Mouse (Mus musculus): Measurements from ENCODE around the gene 4931422A03Rik. TPM values are rescaled to one million over a fixed set of nuclear protein-coding genes. Genes with fewer than 3 reads are reported as not detected.
"Not testable (repeated sequence)": the region's sequence is repeated elsewhere in the genome, so short reads cannot be mapped to it uniquely, and the experiment has no call there.

4931422A03Rik gene
- polyA plus RNA-seq, 3 experiments from 2014 or later = 0.52 to 1.2 (median 0.78) TPM

DNA sequence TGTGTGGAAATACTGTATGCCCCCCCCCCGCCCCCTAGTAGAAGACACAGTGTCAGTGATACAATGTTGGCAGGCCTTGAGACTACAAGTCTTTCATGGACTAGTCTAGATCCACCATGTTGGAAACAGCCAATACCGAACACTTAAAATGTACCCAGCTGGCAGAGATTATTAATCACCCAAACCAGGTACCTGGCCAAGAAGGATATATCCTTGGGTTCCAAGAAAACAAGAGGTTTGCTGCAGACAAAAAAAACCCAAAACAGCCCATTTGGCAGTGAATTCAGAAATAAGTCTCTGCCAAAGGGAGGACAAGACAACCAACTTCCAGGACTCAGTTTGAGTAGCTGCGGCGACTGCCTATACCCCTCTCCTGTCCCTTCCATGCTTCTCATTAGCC is 3.5 kb downstream of the 4931422A03Rik start:
- ATAC-seq = no peak

DNA sequence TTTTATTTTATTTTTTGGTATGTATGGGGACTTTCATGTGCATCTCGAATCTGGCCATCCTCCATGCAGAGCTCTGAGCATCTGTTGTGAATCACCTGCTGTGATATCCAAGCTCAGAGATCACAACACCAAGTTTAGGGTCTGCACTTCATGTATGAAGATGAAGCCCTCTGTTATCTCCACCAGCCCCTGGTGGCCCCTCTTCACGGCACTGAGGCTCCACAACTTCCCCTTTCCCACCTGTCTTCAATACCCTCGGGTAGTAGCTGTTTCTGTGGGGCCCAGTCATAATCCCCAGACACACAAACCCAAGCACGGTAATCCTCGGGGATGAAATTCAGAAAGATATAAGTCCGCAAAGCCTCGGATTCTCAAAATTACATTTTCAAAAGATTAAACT is 5.1 kb downstream of the 4931422A03Rik start:
- ATAC-seq = no peak

DNA sequence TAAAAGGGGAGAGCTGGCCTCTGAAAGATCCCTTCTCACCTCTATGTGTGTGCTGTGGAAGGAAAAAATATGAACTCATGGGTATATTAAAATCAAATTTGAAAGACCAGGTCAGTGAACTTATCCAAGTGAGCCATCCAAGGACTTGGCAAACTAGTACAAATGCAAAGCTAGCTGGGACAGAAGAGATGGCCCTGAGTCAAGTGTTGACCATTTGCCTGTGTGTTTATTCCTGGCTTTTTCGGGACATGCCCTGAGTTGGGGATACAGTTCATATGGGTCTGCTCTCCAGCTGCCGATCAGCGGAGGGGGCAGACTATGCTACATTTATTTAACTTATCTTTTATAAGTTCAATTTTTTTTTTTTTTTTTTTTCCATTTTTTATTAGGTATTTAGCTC is 19.3 kb downstream of the 4931422A03Rik start:
- not testable (repeated sequence) for ATAC-seq

DNA sequence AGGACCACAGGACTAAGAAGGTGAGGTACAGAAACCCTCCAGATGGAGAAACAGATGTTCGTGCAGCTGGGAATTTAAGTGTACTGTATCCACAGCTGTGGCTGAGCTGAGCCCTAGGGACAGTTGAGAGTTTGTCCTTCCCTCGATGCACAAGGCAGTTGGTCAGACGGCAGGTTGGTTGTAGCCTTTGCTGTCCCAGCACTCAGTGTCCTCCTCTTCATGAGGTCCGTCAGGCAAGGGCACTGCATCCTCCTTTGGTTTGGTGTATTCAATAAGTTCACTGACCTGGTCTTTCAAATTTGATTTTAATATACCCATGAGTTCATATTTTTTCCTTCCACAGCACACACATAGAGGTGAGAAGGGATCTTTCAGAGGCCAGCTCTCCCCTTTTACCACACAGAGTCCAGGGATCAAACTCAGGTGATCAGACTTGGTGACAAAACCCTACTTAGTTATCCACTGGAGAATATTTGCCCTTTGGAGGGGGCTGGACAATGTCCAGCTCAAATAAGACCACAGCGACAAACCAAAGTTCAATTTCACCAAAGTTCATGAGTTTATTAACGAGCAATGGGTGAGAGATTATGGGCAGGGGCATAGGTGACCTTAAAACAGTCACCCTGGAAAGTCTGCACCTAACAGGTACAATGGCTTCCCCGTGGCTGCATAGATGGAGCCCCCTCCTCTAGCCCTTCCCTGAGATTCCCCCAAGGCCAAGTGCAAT is 20.2 kb downstream of the 4931422A03Rik start:
- no peak for ATAC-seq

DNA sequence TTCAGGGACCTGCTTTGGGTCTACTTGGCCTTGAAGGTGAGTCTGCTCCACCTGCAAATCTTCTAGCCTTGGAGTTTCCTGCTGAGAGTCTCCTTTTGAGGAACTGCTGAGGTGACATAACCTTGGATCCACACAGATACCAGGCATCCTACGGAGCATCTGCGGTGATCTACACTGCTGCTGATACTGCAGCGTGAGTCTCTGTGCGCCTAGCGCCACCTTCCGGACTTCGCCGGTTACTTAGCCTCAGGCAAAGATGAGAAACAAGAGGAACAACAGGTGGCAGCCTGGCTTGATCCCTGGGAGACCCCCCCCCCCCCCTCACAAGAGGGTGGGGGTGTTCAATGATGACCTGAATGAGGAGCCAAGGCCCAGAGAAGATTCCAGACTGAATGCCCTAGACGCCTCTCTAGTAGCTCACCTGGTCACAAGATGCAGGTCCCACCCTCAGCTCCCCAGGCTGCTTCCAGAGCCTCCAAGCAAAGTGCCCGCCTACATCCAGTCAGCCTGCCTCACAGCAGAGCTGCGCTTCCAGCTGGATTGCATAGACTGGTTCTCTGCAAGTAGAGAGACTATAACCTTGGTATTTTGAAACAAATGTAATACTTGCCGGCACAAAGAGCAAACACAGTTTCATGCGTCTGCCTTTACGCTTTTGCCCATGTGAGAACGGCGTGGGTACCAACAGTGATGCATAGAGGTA is 25.3 kb downstream of the 4931422A03Rik start:
- no peak for ATAC-seq

DNA sequence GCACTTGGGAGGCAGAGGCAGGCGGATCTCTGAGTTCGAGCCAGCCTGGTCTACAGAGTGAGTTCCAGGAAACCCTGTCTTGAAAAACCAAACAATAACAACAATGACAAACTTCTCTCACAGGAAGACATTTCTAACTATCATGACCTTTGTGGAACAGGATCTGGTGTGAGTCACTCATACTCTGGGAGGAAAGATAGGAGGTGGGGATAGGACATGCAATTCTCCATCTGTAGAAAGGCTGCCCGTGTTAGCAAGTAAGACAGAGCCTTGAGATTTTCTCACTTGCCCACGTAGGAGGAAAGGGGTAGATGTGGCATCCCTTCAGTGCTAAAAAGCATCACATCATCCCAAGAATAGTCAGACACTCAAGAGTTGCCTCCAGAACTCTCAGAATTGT is 26.3 kb downstream of the 4931422A03Rik start:
- no peak for ATAC-seq

DNA sequence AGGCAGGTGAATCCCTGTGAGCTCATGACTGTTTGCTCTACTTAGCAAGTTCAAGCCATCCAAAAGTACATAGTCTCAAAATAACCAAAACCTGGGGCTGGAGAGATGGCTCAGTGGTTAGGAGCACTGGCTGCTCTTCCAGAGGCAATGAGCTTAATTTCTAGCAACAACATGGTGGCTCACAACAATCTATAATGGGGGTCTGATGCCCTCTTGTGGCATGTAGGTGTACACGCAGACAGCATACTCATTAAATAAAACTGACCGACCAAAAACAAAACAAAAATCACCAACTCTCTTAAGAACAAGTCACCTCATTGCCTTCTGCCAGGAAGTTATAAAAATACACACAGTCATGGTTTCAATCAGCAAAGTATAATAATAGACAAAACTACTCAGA is 27.1 kb downstream of the 4931422A03Rik start:
- no peak for ATAC-seq

DNA sequence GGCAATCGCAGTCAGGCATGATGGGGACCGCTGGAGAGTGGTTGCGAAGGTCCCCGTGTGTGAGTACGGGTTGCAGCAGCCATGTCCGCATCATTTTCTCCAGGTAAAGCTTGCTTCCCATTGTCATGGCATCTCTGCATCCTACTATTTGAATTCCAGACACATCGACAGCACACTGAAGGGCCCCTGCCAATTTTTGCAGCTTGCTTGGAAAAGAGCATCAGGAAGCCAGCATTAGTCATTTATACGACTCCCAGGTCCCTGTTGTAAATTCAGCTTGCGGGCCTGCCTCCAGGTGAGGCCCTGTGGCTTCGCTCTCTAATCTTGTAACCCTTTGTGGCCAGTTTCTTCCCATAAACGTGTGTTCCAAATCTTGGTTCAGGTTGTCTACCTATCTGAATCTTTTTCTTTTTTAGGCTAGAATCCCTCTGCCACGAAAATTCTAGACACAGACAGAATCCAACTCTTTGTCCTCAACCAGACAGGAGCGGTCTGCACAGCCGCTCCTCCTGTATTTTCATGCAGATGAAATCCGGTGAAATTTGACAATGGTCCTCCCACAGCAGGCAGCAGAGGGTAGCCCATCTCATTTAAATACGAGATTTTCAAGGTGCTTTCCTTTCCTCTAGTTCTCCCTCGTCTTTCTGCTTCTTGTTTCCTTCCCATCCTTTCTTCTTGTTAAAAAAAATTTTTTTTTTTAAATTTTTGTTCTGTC is 35.4 kb downstream of the 4931422A03Rik start:
- ATAC-seq = no peak

DNA sequence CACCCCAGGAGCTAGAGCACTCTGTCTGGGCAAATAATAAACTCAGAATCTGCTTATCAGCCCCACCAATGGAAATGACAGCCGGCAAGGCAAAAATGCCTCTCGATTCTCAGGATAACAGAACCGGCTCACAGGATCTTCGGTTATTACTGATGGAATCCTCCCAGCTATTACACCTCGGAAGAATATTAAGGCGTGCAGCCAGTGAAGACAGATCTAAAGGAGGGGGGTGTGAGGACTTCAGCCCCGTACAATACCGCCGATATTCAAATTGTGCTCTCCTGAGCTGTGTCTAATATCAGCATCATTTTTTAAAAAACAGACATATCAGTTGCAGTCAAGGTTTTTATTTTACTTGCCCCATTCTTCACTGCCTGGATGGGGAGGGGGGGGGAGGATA is 36.0 kb downstream of the 4931422A03Rik start:
- no peak for ATAC-seq

DNA sequence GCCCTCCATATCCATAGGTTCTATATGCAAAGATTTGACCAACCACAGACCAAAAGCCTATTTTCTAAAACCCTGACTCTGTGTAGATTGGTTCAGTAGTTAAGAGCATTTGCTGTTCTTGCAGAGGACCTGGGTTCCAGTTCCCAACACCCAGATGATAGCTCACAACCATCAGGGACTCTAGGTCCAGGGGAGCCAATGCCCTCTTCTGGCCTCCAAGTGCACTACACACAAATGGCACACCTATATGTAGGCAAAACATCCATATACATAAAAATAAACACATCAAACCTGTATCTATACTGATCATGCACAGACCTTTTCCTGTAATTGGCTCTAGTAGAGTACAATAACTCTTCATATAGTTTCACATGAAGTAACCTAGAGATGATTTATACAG is 36.9 kb downstream of the 4931422A03Rik start:
- ATAC-seq = no peak

DNA sequence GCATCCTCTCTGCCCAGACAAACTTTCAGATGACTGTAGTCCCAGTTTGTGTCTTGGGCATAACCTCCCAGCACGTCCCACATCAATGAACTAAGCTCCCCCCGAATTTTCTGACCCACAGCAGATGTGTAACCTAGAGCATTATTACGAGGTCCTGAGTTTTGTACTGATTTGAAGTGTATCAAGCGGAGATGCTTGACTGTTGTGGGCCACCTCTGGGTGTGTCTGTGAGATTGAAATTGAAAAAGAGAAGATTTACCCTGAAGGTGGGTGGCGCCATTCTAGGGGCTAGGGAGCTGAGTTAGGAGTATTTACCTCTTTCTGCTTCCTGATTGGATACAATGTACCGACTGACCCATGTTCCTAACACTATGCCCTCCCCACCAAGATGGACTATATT is 38.4 kb downstream of the 4931422A03Rik start:
- ATAC-seq = no peak

DNA sequence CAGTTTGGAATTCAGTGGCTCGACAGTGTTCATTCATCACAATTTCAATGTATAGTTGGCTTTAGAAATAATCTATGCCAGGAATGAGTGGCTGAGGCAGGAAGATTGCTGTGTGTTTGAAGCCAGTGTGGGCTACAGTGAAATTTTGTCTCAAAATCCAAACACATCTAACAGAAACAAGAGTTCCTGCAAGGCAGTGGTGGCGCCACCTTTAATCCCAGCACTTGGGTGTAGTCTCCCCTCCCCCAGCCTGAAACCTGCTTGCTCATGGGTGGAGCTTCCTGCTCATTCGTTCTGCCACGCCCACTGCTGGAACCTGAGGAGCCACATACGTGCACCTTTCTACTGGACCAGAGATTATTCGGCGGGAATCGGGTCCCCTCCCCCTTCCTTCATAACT is 40.6 kb downstream of the 4931422A03Rik start:
- ATAC-seq = not testable (repeated sequence)

DNA sequence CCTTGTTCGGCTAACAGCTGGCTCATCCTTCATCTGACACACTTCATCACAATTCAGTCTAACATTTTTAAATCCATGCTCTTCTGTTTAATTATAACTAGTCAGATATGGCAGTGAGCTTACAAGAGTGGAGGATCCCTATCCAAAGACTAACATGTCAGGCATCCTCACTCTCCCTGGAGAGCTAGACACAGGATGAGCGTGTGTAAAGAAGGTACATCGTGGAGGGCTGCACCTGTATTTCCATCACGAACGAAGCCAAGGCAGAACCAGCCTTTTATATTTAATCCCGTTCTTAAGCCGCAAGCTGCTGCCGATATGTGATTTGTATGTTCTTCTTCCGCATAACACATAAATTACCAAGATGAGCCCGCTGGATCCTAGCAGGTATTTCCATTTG is 45.0 kb downstream of the 4931422A03Rik start:
- ATAC-seq = no peak

DNA sequence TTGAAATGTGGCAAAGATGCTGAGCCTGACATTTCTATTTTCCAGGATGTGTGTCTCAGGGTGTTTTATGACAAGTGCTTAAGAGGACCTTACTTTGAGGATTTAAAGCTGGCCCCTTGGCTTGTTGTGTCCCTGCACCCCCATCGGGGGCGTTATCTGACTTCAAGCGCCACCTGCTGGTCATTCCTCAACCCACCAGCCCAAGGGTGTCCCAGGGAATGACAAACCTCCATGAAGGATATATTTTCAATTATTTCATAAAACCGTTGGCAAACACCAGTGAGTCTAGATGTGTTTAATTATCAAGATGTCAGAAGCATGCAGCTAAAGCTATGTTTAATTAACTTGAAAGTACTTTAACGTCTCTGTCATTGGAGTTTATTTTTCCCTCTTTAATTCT is 45.9 kb downstream of the 4931422A03Rik start:
- no peak for ATAC-seq

DNA sequence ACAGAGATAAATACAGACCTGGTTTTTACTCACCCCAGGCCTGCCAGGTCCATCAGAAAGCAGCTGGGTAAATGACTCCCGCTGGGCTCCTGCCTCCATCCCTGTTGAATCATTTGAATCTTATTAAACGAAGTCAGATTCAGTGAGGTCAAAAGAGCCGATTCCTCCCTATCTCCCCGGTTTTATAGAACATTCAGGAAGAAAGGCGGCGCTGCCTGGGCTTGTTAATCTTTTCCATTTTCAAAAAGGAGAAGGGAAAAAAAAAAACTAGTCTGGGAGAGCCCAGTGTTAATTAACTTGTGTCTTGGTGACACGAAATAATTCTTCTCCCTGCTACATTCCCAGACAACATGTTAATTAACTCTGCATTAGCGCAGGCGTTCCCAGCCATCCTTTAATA is 50.4 kb downstream of the 4931422A03Rik start:
- no peak for ATAC-seq

DNA sequence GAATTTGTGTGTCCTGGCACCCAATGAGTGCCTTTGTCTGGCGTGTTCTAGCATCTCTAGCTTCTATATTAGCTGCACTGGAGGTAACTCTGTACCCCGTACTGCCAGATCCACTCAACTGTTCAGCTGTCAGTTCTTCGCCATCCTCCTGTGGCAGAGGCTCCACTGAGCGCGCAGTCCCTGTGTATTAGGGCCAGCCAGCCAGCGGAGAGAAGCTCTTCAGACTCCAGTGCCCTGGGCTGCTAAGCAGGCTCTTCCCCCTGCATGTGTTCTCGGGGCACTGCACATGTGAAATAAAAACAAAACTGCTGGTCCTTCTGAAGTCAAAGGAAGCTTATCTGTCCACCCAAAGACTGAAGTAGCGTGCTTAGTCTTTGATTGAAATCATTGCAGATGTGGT is 50.9 kb downstream of the 4931422A03Rik start:
- no peak for ATAC-seq

DNA sequence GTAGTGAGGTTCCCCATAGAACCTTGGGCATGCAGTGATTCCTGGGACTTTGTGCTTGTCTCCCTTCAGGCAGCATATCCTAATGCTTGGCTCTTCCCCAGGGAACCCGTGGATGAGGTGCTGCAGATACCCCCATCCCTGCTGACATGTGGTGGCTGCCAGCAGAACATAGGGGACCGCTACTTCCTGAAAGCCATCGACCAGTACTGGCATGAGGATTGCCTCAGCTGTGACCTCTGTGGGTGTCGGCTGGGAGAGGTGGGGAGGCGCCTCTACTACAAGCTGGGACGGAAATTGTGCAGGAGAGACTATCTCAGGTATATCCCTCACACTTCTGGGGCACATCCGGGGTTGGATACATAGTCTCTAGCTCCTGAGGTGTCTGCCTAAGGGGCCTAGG is 52.3 kb downstream of the 4931422A03Rik start:
- ATAC-seq = no peak

DNA sequence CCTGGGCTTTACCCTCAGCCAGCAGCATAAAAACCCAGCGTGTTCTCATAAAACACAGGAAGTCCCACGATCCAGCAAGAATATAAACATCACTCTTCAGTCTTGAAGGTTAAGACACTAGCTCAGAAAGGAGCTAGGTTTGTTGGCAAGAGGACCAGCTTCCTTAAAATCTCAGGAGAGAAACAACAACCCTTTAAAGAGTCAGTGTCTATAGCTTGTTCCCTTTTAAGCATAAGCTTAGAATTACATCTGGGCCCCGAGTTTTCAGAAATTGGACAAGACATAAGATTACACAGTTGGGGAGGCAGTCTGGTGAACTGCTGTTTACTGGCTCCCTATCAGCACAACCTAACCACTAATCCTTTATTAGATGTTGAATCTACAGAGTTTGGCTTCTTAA is 56.3 kb downstream of the 4931422A03Rik start:
- ATAC-seq = no peak

DNA sequence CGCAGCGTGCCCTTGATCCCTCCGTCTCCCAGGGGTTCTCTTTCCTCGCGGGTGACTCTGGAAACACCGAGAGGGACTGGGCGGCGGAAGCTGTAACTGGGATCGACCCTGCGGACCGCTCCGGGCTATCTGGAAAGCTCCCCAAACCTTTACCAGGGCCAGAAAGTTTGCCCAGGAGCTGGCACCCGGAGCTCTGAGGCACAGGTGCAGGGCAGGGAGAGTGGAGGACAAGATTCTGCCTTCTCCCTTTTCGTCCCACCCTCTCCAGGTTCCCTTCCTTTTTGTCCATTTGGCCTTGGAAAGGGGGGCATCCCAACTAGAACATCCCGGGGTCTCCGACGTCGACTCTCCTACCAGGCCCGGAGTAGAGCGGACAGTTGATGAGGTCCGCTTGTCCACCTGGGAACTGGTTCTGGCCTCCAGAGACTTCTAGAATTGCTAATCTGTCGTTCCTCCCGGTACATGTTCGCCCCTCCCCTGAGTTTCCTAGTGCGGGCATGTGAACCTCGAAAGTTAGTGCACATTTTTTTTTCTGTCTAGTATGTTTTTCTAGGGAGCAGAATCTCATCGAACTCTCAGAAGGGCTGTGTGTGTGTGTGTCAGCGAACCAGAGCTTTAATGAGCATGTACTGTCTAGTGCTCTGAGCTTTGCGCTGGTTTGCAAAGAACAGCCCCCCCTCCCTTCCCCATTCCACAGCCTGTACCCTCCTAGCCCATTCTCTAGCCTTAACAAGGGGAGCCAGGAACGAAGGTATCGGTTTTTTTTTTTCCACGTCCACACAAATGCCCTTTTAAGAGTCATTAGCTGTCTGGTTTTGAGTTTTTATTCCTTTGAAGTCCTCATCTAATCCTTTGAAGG is 57.1 kb downstream of the 4931422A03Rik start:
- no peak for ATAC-seq

DNA sequence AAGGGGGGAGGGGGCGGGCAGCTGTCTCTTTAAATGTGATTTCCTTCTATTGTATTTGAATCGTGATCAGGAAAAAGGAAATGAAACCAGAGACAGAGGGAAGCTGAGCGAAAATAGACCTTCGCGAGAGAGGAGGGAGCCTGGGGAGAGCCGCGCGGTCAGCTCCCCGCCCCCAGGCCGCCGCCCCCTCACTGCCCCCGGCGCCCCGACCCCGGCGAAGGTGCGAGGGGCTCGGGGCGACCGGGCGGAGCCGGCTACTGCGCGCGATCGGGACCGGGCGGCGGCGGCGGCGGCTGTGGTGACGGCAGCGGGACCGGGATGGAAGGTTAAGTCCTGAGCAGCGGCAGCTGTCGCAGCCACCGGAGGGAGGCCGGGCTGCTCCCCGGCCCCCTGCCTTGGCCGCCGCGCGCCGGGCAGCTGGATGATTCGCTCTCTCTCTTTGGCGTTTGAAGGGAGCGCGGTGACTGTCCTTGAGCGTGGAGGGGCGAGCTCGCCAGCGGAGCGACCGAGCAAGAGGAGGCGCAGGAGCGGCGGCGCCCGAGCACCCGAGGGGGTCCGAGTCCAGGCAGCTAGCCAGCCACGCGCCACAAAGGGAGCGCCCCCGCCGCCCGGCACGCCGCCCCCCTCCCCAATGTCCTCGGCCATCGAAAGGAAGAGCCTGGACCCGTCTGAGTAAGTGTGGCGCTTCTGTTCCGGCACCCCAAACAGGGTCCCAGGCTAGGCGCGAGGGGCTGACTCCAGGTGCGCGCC is 57.9 kb downstream of the 4931422A03Rik start:
- no peak for ATAC-seq

DNA sequence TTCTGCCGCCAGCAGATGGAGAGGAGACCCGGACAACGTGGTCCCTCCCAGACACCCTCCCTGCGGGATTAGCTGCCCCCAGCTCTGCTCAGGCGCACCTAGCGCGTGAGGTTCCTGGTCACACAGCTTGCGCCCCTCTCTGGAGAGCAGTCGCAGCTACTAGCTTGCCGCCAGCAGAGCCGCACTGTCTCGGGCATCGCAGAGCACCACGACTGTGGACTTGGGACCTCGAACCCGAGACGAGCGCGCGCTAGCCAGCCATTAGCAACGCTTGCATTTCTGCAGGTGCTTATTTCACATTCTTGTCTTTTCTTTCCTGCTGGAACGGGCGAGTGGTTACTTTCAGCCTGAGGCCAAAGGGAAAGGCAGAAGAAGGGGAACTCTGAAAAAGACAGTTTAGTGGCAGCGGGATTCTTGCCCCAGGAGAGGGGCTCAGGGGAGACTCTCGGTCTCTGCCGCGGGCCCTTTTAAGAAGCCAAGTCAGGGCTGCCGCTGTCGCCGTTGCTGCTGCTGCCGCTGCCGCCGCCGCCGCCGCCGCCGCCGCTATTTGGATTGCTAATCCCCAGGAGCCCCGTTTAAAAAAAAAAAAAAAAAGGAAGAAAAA is 58.6 kb downstream of the 4931422A03Rik start:
- ATAC-seq = peak; percentile 33
